Mouse (Mus musculus) heart, embryonic 13.5 days (tissue): ENCODE measurements around the gene Ttc7b. TPM values are rescaled to one million over a fixed set of nuclear protein-coding genes. Genes with fewer than 3 reads are reported as not detected.

ENCODE experiments used
- ATAC-seq: fragments of 200-750 bp; cut with Nextera tagmentation; 2 replicates; pipeline ENCODE4 v1.8.0; 2017; ENCODE audit warnings: moderate TSS enrichment; ENCODE audit not compliant: insufficient number of reproducible peaks, low FRiP score, low TSS enrichment; ENCODE audit errors: extremely low read depth
- H3K27ac ChIP-seq: fragments of 300-500 bp; sonication (generic); replicated peaks from 2 replicates; pipeline ENCODE4 v1.5.1; 2015; ENCODE audit warnings: moderate library complexity, mild to moderate bottlenecking, inconsistent platforms
- H3K27me3 ChIP-seq: fragments of 300-500 bp; sonication (generic); replicated peaks from 2 replicates; pipeline ENCODE4 v1.6.1; 2015; ENCODE audit warnings: mild to moderate bottlenecking, inconsistent platforms
- H3K36me3 ChIP-seq: fragments of 300-500 bp; sonication (generic); 2 replicates; pipeline ENCODE4 v1.6.1; 2015; ENCODE audit warnings: mild to moderate bottlenecking, inconsistent platforms
- H3K4me1 ChIP-seq: fragments of 300-500 bp; sonication (generic); 2 replicates; pipeline ENCODE4 v1.6.1; 2015; ENCODE audit warnings: inconsistent platforms
- H3K4me2 ChIP-seq: fragments of 300-500 bp; sonication (generic); 2 replicates; pipeline ENCODE4 v1.6.1; 2015; ENCODE audit warnings: inconsistent platforms, mild to moderate bottlenecking, moderate library complexity
- H3K4me3 ChIP-seq: fragments of 300-500 bp; sonication (generic); 2 replicates; pipeline ENCODE4 v1.5.1; 2015; ENCODE audit warnings: moderate library complexity, mild to moderate bottlenecking, inconsistent platforms
- H3K9ac ChIP-seq: fragments of 300-500 bp; sonication (generic); 2 replicates; pipeline ENCODE4 v1.6.1; 2015; ENCODE audit warnings: inconsistent platforms, mild to moderate bottlenecking, moderate library complexity
- H3K9me3 ChIP-seq: fragments of 300-500 bp; sonication (generic); 2 replicates; pipeline ENCODE4 v1.6.1; 2016; ENCODE audit warnings: inconsistent platforms
- WGBS: fragments of 180-500 bp; shearing (Covaris S2); methylation state at CpG from one replicate; pipeline ENCODE4 v1.1.7; 2015; ENCODE audit warnings: mixed read lengths; 5-methylcytosine and 5-hydroxymethylcytosine counted together
- polyA plus RNA-seq: library from polyadenylated mRNA; unstranded; fragments of >200 nt; fragmentation: Nextera tagmentation; extraction: Ambion mirVana; gene quantifications from 2 replicates; pipeline ENCODE4 v1.2.1, GENCODE M21; 2015

The Ttc7b gene
- polyA plus RNA-seq, 1 experiment from 2014 or later = 6.5 TPM

DNA sequence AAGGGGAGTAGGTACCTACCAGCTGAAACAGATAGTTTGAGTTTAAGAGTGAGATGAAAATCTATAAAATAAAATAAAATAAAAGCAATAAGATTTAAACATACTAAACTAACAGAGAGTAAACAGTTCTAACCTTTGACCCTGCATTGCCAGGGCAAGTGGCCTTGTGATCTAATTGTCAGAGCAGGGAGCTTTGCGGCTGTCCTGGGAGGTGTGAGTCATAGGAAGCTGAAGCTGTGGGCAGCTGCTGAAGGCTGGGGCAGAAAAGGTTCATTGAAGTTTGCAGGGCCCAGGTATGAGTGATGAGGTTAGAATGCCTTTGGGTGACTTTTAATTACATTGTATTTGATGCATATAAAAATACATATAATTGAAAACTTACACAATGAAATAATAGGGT is 5.3 kb upstream of the Ttc7b start:
- H3K36me3 ChIP-seq = no peaks in the 10 kb centered on the region
- no peak overlapping the region for H3K9ac ChIP-seq
- no peak overlapping the region for H3K4me3 ChIP-seq
- WGBS = 27% methylated on average over 1 of the region's 1 CpGs
- no peak overlapping the region for H3K27ac ChIP-seq
- no peak for ATAC-seq
- H3K4me1 ChIP-seq = peaks cover 35% of the 10 kb centered on the region
- H3K27me3 ChIP-seq = no peaks in the 10 kb centered on the region
- H3K4me2 ChIP-seq = no peak overlapping the region
- H3K9me3 ChIP-seq = no peaks in the 10 kb centered on the region

DNA sequence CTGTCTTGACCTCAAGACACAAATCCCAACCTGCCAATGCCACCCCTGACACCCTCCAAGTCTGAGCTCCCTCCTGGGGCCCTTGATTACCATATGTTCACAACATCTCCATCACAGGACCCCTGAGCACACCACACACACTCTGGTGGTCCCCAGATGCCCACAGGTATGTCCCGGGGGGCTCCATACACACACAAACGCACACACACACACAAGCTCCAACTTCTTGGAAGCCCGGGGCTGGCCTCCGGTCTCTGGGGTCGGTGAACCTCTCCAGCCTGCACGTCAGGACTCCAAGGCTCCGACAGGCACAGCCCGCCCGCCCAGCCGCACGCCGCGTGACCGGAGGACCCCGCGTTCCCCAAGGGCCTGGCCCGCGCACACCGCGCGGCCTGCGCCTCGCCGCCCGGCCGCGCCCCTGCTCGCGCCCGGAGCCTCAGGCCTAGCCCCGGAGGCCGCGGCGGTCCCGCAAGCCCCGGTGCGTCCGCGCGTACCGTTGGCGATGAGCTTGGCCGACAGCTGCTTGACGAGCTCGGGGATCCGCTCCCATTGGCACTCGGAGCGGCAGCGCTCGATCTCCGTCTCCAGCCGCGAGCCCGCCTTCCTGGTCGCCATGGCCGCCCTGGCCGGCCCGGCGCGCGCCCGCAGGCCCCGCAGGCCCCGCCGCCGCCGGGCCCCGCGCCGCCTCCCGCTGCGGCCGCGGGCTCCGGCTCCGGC is 391 bp downstream of the Ttc7b start:
- WGBS = under 1% methylated on average over 73 of the region's 76 CpGs
- Histone ChIP-seq H3K9me3 (no peaks in the 10 kb centered on the region), H3K4me2 (peak overlapping the region; percentile 86), H3K36me3 (no peaks in the 10 kb centered on the region), H3K27ac (peak overlapping the region; percentile 82), H3K4me3 (peak overlapping the region; percentile 91), H3K4me1 (peaks cover 47% of the 10 kb centered on the region), H3K9ac (peak overlapping the region; percentile 98), H3K27me3 (no peaks in the 10 kb centered on the region)
- peak; percentile 40; the same call in 1 of the 2 replicates for ATAC-seq

DNA sequence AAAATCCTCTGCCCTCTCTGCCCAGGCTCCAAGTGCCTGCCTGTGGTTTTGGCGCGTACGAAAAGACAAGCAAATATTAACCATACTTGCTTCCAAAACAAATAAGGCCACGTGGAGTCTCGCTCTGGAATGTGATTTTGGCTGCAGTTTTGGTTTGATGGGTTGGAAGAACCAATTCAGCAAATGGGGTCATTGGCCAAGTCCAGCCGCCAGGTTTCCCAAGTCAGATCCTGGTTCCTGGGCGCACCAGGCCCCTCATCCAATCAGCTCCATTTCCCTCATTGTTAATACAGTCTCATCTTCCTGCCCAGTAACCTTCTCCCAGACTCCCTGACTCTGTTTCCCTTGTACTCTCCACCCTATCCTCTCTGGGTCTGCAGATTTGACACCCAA is 946 bp downstream of the Ttc7b start:
- Histone ChIP-seq H3K27me3 (no peaks in the 10 kb centered on the region), H3K27ac (no peak overlapping the region), H3K36me3 (no peaks in the 10 kb centered on the region), H3K9ac (peak overlapping the region; percentile 98), H3K4me2 (peak overlapping the region; percentile 86), H3K9me3 (no peaks in the 10 kb centered on the region), H3K4me3 (peak overlapping the region; percentile 91), H3K4me1 (peaks cover 49% of the 10 kb centered on the region)
- no peak for ATAC-seq
- 42% methylated on average over 7 of the region's 7 CpGs for WGBS

DNA sequence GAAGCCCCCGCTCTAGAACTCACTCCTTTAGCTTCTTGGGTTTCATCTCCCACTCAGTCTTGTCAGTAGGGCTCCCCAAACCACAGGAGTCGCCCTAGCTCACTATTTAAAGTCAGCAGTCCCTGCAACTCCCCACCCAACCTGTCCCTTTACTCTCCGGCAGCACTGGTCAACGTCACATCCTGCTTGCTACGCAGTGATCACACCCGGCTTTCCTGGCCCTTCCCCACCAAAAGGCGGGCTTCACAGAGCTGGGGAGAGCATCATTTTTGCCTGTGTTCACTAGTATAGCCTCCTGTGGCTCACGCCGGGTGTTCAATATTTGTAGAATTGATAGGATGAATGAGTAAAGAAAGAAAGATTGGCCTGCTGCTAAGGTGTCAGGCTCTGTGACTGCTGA is 3.3 kb downstream of the Ttc7b start:
- H3K4me1 ChIP-seq = peaks cover 64% of the 10 kb centered on the region
- no peak overlapping the region for H3K27ac ChIP-seq
- H3K9me3 ChIP-seq = no peaks in the 10 kb centered on the region
- H3K4me3 ChIP-seq = no peak overlapping the region
- H3K36me3 ChIP-seq = peaks cover 3% of the 10 kb centered on the region
- 78% methylated on average over 9 of the region's 9 CpGs for WGBS
- ATAC-seq = no peak
- no peak overlapping the region for H3K4me2 ChIP-seq
- H3K9ac ChIP-seq = no peak overlapping the region
- no peaks in the 10 kb centered on the region for H3K27me3 ChIP-seq

DNA sequence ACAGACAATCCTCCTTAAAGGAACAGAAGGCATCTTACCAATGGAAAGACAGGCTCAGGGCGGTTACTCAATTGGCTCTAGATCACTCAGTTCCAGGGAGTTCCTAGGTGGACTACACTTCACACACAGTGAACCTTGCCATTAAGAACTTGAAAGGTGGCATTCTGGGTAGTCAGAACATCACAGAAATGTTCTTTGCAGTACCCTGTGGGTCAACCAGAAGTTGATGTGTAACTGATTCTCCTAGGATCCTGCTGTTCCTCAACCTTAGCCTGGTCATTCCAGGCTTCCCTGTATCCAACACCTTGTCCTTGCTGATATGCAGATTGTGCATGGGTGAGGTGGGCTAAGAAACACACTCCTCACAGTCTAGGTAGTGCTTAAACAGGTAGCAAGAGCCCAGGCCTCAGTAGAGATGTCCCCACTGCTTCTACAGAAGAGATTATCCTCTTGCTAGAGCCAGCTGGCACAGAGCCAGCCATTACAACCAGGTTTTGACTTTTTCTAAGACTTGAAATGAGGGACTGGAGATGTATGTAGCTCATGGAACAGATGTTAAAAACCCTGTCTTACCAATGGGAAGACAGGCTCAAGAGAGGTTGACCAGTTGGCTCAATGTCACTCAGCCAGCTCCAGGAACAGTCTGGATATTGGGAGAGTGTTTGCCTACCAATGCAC is 4.3 kb downstream of the Ttc7b start:
- H3K27me3 ChIP-seq = no peaks in the 10 kb centered on the region
- H3K4me2 ChIP-seq = no peak overlapping the region
- no peak overlapping the region for H3K27ac ChIP-seq
- peaks cover 13% of the 10 kb centered on the region for H3K36me3 ChIP-seq
- H3K9me3 ChIP-seq = no peaks in the 10 kb centered on the region
- WGBS = 87% methylated on average over 1 of the region's 1 CpGs
- H3K9ac ChIP-seq = no peak overlapping the region
- H3K4me3 ChIP-seq = no peak overlapping the region
- H3K4me1 ChIP-seq = peaks cover 68% of the 10 kb centered on the region
- no peak for ATAC-seq

DNA sequence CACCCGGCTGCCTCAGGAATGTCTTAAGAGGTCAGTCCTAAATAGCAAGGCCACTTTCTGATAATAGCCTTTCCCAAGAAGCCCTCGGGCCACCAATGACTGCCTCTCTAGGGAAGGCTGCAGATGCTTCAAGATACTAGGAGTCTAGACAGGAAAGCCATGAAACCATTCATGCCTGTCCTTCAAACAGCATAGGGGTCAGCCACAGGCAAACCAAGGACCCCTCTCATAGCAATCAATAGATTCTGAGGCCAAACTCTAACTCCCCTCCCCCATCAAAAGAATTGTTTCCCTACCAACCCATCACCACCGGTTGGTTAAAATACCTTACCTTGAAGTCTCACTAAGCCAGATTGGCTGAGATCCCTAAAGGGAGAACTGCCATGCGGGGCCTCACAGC is 5.1 kb downstream of the Ttc7b start:
- Histone ChIP-seq H3K4me3 (no peak overlapping the region), H3K27ac (no peak overlapping the region), H3K36me3 (peaks cover 21% of the 10 kb centered on the region), H3K4me1 (peaks cover 64% of the 10 kb centered on the region), H3K9me3 (no peaks in the 10 kb centered on the region), H3K4me2 (no peak overlapping the region), H3K9ac (no peak overlapping the region), H3K27me3 (no peaks in the 10 kb centered on the region)
- ATAC-seq = no peak
- 74% methylated on average over 4 of the region's 4 CpGs for WGBS

DNA sequence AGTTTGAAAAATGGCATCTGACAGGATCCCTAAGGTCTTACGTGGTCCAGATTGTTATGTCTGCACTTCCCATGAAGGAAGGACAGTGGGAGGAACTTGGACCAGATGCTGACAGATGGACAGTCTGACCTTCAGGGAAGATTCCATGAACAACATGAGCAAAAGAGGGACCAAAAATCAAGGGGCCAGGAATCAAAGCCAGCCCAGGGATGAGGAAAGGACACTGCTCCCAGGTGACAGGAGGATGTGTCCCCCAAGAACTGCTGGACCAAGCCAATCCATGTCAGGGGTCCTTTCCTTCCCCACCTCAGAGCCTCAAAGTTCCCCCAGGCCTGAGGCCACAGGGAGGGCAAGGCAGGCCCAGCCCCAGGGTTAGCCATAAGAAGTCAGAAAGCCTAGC is 6.0 kb downstream of the Ttc7b start:
- Histone ChIP-seq H3K4me1 (peaks cover 66% of the 10 kb centered on the region), H3K36me3 (peaks cover 23% of the 10 kb centered on the region), H3K27ac (no peak overlapping the region), H3K9ac (no peak overlapping the region), H3K27me3 (no peaks in the 10 kb centered on the region), H3K4me3 (no peak overlapping the region), H3K4me2 (no peak overlapping the region), H3K9me3 (no peaks in the 10 kb centered on the region)
- no peak for ATAC-seq
- 70% methylated on average over 1 of the region's 1 CpGs for WGBS

DNA sequence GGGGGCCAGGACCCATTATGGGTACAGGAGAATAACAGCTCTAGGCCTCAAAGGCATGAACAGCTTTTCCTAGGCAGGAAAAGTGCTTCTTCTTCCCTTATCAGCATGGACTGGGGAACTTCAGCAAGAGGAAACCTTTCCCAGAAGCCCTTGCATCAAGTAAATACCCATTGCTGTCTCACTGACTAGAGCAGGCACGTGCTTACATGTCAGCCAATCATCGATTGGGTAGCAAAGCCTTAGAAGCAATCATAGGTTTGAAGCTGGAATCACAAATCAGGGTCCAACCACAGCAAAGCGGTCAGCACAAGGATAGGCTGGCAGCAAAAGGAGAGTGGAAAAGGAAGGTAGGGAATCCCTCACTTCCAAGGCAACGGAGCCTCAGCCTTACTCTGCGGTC is 7.5 kb downstream of the Ttc7b start:
- no peak overlapping the region for H3K4me3 ChIP-seq
- H3K36me3 ChIP-seq = peaks cover 23% of the 10 kb centered on the region
- no peaks in the 10 kb centered on the region for H3K9me3 ChIP-seq
- H3K9ac ChIP-seq = peak overlapping the region; percentile 64; the same call in 1 of the 2 replicates
- no peak for ATAC-seq
- WGBS = 84% methylated on average over 5 of the region's 5 CpGs
- peaks cover 58% of the 10 kb centered on the region for H3K4me1 ChIP-seq
- H3K27ac ChIP-seq = peak overlapping the region; percentile 42
- H3K4me2 ChIP-seq = no peak overlapping the region
- H3K27me3 ChIP-seq = no peaks in the 10 kb centered on the region

DNA sequence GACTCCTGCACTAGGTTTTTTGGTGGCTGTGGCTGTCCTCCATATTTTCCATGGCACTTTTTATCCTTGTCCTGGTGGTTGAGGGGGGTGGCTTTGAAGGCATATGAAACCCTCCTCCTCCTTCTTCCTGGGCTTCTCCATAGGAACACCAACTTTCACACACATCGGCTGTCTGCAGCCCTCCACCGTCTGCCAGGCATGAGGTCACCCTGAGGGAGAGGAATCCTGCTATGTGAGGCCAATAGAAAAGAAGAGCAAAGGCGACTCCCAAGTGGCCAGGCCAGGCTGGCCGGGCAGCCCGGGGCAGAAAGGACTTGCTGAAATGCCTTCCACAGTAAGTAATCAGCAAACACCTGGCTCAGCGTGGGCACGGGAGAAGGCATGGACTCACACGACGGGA is 8.0 kb downstream of the Ttc7b start:
- H3K9ac ChIP-seq = peak overlapping the region; percentile 64

DNA sequence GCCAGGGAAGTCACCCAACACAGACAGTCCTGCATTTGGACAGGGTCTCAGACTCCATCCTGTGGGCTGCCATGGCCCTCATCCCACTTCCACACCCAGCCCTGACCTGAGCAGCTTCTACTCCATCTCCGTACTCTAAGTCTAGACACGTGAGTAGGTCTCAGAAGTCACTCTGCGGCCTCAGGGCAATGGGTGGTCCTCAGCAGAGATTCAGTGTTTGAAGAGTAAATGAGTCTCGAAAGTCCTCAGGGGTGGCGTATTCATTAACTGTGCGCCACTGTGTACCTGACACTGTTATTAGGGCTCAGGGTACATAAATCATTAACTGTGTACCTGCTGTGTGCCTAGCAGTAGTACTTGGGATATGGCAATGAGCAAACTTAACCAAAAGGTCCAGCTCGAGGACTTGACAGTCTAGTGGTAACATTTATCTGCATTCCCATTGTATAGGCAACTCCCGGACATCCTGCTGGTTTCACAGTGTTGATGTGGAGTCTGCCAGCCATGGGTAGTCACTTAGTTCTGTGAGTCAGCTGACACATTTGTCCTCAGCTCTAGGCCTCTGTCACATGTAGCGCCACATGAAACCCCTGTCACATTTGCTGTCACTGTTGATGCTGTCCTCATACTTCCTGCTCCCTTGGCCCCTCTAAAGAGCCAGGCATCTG is 10.9 kb downstream of the Ttc7b start:
- Histone ChIP-seq H3K27me3 (no peaks in the 10 kb centered on the region), H3K4me3 (no peak overlapping the region), H3K4me2 (no peak overlapping the region), H3K36me3 (peaks cover 23% of the 10 kb centered on the region), H3K9ac (no peak overlapping the region), H3K27ac (0 out of 2 replicates have a peak overlapping the region, but pooled peaks have one; percentile 31), H3K4me1 (peaks cover 40% of the 10 kb centered on the region), H3K9me3 (no peaks in the 10 kb centered on the region)
- no peak for ATAC-seq
- WGBS = 81% methylated on average over 9 of the region's 9 CpGs

More for the DNA sequence above, 8.0 kb downstream of the Ttc7b start:
- Histone ChIP-seq H3K36me3 (peaks cover 23% of the 10 kb centered on the region), H3K4me2 (no peak overlapping the region), H3K27me3 (no peaks in the 10 kb centered on the region), H3K4me3 (no peak overlapping the region), H3K4me1 (peaks cover 53% of the 10 kb centered on the region), H3K27ac (peak overlapping the region; percentile 42), H3K9me3 (no peaks in the 10 kb centered on the region)
- WGBS = 33% methylated on average over 9 of the region's 9 CpGs
- ATAC-seq = no peak

DNA sequence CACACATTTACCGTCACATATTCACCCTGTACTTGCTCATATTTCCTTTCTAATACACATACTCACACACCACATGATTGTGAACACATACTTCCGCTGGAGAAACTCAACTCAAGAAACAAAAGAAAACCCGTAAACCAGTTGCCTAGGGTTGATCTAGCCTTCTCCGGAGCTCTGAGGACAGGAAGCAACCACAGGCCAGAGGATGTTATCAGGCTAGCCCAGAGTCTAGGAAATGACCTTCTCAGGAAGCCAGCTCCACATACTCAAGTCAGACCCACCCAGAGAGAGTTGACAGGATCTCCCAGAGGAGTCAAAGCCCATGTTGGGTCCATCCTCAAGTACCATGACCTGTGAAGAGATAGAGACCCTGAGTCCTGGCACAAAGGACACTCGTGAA is 12.0 kb downstream of the Ttc7b start:
- Histone ChIP-seq H3K4me1 (peaks cover 47% of the 10 kb centered on the region), H3K4me2 (no peak overlapping the region), H3K27ac (peak overlapping the region; percentile 31; the same call in 1 of the 2 replicates), H3K36me3 (peaks cover 23% of the 10 kb centered on the region), H3K9me3 (no peaks in the 10 kb centered on the region), H3K27me3 (no peaks in the 10 kb centered on the region), H3K9ac (no peak overlapping the region), H3K4me3 (no peak overlapping the region)
- no peak for ATAC-seq
- 66% methylated on average over 5 of the region's 5 CpGs for WGBS
